Mouse (Mus musculus) bone marrow macrophage, adult 2 months (primary cell): ENCODE results near the gene Sprr2a3. TPM values are rescaled to one million over a fixed set of nuclear protein-coding genes. Genes with fewer than 3 reads are reported as not detected.
"Not testable (repeated sequence)": the region's sequence is repeated elsewhere in the genome, so short reads cannot be mapped to it uniquely, and the experiment has no call there.

Source experiments
- H3K27ac ChIP-seq: 2 replicates; pipeline ENCODE4 v1.5.1; 2012; ENCODE audit warnings: low read depth, low read length; ENCODE audit not compliant: insufficient read depth
- H3K4me1 ChIP-seq: 2 replicates; pipeline ENCODE4 v1.6.1; 2012; ENCODE audit warnings: low read length; ENCODE audit not compliant: control insufficient read depth, insufficient read depth
- H3K4me3 ChIP-seq: 2 replicates; pipeline ENCODE4 v1.5.1; 2012; ENCODE audit warnings: mild to moderate bottlenecking, low read length, moderate library complexity; ENCODE audit not compliant: insufficient read depth
- CTCF ChIP-seq: IDR thresholded peaks from 2 replicates; pipeline ENCODE4 v1.5.1; 2012; ENCODE audit warnings: low read depth, mild to moderate bottlenecking, low read length, moderate library complexity
- POLR2A ChIP-seq: IDR thresholded peaks from 2 replicates; pipeline ENCODE4 v1.6.1; 2012; ENCODE audit warnings: mild to moderate bottlenecking, low read depth, low read length, borderline replicate concordance
- polyA plus RNA-seq: library from polyadenylated mRNA; stranded (reverse); fragments of >200 nt; gene quantifications from 2 replicates; pipeline ENCODE4 v1.2.4, GENCODE M21; 2012; ENCODE audit not compliant: missing spikeins, insufficient read depth, insufficient read length

Gene Sprr2a3
- polyA plus RNA-seq, 1 experiment: not detected

GRCm38 (mm10) chr3:92288489-92288888, 3.3 kb downstream of the Sprr2a3 start:
- not testable (repeated sequence) for H3K4me1 ChIP-seq, H3K27ac ChIP-seq, H3K4me3 ChIP-seq

DNA sequence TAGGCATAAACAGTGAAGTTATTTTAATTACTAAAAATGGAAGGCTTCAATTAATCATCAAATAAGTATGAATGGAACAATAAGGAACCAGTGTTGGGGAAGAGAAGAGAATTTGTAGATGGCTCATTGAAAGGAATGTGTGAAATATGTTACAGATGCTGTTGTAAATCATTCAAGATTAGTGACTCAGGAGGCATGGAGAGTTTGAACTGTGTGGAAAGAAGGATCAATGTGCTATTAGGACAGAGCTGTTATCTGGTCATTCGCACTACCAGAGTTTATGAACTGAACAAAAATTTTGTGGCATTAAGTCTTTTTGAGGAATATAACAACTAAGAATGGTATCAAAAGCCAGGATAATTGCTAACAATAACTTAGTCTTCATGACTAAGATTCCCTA, 22.2 kb downstream of the Sprr2a3 start:
- Histone ChIP-seq H3K27ac (no peak overlapping the region), H3K4me1 (no peaks in the 10 kb centered on the region), H3K4me3 (no peak overlapping the region)
- TF ChIP-seq POLR2A: no peak
- no peak for TF ChIP-seq CTCF

GRCm38 (mm10) chr3:92316320-92316719, 31.1 kb downstream of the Sprr2a3 start, which contains the start of gene Sprr2b:
Gene Sprr2b (plus strand): TSS chr3:92316620.
- TF ChIP-seq CTCF (no peak), POLR2A (no peak)

DNA sequence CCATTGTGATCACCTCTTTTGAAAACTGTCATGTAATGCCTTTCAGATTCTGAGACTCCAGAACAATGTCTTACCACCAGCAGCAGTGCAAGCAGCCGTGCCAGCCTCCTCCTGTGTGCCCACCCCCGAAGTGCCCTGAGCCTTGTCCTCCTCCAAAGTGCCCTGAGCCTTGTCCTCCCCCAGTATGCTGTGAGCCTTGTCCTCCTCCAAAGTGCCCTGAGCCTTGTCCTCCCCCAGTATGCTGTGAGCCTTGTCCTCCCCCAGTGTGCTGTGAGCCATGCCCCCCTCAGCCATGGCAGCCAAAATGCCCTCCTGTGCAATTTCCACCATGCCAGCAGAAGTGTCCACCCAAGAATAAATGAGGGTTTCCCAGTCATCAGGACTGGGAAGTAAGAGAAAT, 32.2 kb downstream of the Sprr2a3 start:
- TF ChIP-seq POLR2A (no peak), CTCF (no peak)
- no peak overlapping the region for H3K27ac ChIP-seq
- H3K4me1 ChIP-seq: no peaks in the 10 kb centered on the region
- no peak overlapping the region for H3K4me3 ChIP-seq

More at GRCm38 (mm10) chr3:92316320-92316719, 31.1 kb downstream of the Sprr2a3 start, which contains the start of gene Sprr2b:
- H3K27ac ChIP-seq: no peak within 1 kb of the TSS
- no peak within 1 kb of the TSS for H3K4me3 ChIP-seq
- no peaks in the 10 kb centered on the region for H3K4me1 ChIP-seq

- Histone ChIP-seq H3K27ac (no peak overlapping the region), H3K4me3 (no peak overlapping the region), H3K4me1 (no peaks in the 10 kb centered on the region)
- TF ChIP-seq POLR2A: no peak
- no peak for TF ChIP-seq CTCF
These were observed 51.1 kb downstream of the Sprr2a3 start for GRCm38 (mm10) chr3:92336278-92336677.

DNA sequence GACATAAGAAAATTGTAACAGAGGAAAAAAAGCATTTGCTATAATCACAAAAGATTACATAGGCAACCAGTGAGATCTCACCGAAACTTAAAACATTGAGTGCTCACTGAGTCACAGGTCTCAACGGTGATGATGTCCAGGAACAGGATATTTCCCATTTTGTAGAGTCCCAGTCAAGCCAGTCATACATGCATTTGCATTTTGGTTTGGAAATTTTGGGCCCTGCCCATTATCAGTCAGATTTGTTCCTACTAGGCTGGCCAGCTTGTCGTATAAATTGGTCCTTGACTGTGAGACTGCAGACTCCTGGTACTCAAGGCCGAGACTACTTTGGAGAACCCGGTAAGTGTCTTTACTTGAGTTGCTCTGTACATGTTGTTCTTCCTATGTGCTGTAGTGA, 53.6 kb downstream of the Sprr2a3 start, which contains the start of gene Sprr2d:
Gene Sprr2d (plus strand): TSS at position 301 of the 400 bp plus-strand sequence.
- H3K27ac ChIP-seq: no peak within 1 kb of the TSS
- no peak within 1 kb of the TSS for H3K4me3 ChIP-seq
- no peak for TF ChIP-seq POLR2A
- TF ChIP-seq CTCF: no peak
- no peaks in the 10 kb centered on the region for H3K4me1 ChIP-seq

Other genes starting within 250 kb of the Sprr2a3 start
- not detected in 2 replicates for gene Lor, start 202.3 kb upstream of the Sprr2a3 start, polyA plus RNA-seq
- gene Prr9, start 161.5 kb upstream of the Sprr2a3 start, polyA plus RNA-seq: not detected in 2 replicates
- gene Lelp1, start 142.7 kb upstream of the Sprr2a3 start, polyA plus RNA-seq: not detected in 2 replicates
- gene Sprr2a1, start 69.6 kb upstream of the Sprr2a3 start, polyA plus RNA-seq: not detected in 2 replicates
- not detected in 2 replicates for gene Sprr2a2, start 69.5 kb upstream of the Sprr2a3 start, polyA plus RNA-seq
- gene Sprr2b, start 31.2 kb downstream of the Sprr2a3 start, polyA plus RNA-seq: not detected in 2 replicates
- not detected in 2 replicates for gene Sprr2d, start 53.7 kb downstream of the Sprr2a3 start, polyA plus RNA-seq
- not detected in 2 replicates for gene Sprr2e, start 66.7 kb downstream of the Sprr2a3 start, polyA plus RNA-seq
- not detected in 2 replicates for gene Sprr2f, start 79.8 kb downstream of the Sprr2a3 start, polyA plus RNA-seq
- gene Sprr2h, start 100.3 kb downstream of the Sprr2a3 start, polyA plus RNA-seq: not detected in 2 replicates
- gene Sprr2i, start 122.6 kb downstream of the Sprr2a3 start, polyA plus RNA-seq: not detected in 2 replicates
- gene Sprr2j-ps, start 132.7 kb downstream of the Sprr2a3 start, polyA plus RNA-seq: not detected in 2 replicates
- 4.2 and 17.1 TPM in 2 replicates for gene Gm9774, start 144.0 kb downstream of the Sprr2a3 start, polyA plus RNA-seq
- not detected in 2 replicates for gene Sprr2k, start 147.2 kb downstream of the Sprr2a3 start, polyA plus RNA-seq
- not detected in 2 replicates for gene Sprr1b, start 153.4 kb downstream of the Sprr2a3 start, polyA plus RNA-seq
- not detected in 2 replicates for gene Sprr3, start 173.3 kb downstream of the Sprr2a3 start, polyA plus RNA-seq
- gene Sprr1a, start 200.5 kb downstream of the Sprr2a3 start, polyA plus RNA-seq: not detected in 2 replicates
- gene Sprr4, start 215.1 kb downstream of the Sprr2a3 start, polyA plus RNA-seq: not detected in 2 replicates
- gene 2310046K23Rik, start 249.1 kb downstream of the Sprr2a3 start, polyA plus RNA-seq: not detected in 2 replicates